Mouse (Mus musculus): ENCODE results near the gene Glud1.

Gene Glud1

DNA sequence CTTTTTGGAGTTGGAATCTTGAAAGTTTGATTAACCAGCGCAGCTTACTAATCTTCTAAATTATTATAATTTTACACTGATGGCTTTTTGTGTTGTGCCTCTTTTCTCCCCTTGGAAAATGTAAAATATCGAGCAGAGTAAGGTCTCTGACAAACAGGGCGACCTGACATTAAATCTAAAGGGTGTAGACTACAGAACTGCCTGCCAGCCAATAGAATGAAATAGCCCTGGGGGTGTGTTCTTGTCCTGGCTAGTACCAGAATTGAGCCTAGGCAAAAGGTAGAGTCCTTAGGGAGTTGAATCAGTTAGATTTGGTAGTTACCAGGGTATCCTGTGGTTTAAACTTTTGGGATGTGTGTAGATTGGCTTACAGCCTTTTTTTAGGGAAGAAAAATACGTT lies 1.2 kb downstream of the Glud1 start:
- in situ Hi-C loops (cut with MboI, MseI) = loop anchor here (10.0 kb wide), 1 partner anchor 867 kb away; the partner anchor contains the start of gene Mapk8

DNA sequence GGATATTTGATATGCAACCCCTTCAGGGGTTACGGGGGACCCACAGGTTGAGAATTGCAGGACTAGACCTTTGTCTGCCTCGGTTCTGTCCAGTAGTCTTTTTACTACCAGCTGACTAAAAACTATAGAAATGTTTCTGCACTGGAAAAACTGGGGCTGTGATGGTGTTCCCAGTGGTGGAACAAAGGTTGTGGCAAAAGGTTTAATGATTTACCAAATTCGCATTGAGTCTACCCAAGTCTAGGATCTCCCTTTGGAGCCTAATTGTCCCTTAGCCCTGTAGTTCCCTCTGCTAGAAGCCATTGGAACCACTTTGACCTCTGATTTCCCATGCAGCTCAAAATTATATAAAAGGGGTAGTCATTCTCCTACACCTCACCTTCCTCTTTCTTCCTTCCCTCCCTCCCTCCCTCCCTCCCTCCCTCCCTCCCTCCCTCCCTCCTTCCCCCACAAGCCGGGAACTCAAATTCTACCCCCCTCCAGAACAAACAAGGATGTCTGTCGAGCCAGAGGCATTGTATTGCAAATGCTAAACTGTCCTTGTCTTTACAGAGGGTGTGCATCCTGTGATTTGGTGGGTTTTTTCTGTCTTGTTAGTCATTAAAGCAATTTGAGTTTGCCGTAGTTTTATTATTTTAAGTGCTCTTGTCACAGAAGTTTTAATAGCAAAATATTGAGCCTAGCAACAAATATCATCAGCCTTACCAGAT lies 2.0 kb downstream of the Glud1 start:
- in situ Hi-C loops (cut with MboI, MseI) = loop anchor here (10.0 kb wide), 1 partner anchor 868 kb away; the partner anchor contains the start of gene Mapk8

DNA sequence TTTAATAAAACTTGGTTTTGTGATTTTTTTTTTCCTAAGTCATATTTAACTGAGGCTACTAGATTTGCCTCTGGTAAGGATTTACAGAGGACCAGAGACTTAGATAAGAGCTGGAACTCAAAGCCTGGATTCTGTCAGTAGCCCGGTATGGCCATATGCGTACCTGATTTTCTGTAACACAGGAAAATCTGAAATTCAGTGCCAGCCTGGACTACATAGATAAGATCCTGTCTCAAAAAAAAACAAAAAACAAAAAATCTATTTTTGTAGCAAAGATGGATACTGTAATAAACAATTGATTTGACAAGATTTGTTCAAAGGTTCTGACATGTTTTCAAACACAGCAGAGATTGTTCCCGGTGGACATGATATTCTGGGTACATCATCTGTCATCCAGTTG lies 3.1 kb downstream of the Glud1 start:
- in situ Hi-C loops (cut with MboI, MseI) = loop anchor here (10.0 kb wide), 1 partner anchor 869 kb away; the partner anchor contains the start of gene Mapk8

DNA sequence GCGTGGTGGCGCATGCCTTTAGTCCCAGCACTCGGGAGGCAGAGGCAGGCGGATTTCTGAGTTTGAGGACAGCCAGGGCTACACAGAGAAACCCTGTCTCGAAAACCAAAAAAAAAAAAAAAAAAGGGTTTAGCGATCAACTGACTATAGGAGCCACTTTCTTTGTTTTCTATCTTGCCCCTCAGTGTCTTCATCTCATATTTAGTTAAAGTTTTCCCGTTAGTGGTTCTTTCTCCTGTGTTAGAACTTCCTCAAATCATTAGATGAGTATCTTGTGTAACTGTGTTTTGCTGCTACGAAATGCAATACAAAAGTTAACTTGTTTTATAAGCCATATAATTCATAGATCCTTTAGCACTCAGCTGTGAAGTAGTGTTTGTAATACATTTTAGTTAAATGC lies 3.9 kb downstream of the Glud1 start:
- in situ Hi-C loops (cut with MboI, MseI) = loop anchor here (10.0 kb wide), 1 partner anchor 870 kb away; the partner anchor contains the start of gene Mapk8

DNA sequence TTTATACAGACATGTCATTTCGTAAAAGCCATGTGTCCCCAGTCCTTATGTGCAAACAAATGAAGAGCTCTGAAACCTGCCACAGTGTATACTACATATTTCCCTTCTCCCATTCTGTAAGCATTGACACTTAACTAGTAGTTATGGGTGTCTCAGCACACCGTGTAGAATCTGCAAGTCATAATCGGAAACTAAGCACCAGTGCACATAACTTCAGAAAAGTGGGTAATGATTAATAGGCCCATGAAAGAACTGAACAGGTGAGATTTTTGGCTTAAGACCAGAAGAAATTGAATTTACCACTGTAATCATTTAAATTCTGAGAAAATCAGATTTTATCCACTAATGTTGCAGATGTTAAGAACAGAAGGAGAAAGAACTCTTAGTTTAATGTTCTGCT lies 4.3 kb downstream of the Glud1 start:
- in situ Hi-C loops (cut with MboI, MseI) = loop anchor here (10.0 kb wide), 1 partner anchor 870 kb away; the partner anchor contains the start of gene Mapk8

DNA sequence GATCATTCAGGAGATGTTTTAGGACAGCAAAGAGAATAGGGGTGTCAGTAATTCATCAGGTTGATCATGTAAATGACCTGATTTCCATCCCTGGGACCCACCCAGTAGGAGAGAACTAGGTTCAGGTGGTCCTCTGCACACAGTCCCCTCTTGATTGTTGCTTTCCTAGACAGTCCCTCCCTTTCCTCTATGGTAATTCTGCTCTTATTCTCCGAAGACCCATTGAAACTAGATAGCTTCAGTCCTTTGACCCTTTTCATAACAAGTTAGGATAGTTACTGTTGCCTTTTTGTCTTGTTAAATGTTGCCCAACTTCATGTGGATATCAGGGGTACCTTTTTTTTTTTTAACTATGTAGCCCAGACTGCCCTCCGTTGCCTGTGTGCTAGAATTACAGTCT lies 5.8 kb downstream of the Glud1 start:
- in situ Hi-C loops (cut with MboI, MseI) = loop anchor here (10.0 kb wide), 1 partner anchor 872 kb away; the partner anchor contains the start of gene Mapk8

DNA sequence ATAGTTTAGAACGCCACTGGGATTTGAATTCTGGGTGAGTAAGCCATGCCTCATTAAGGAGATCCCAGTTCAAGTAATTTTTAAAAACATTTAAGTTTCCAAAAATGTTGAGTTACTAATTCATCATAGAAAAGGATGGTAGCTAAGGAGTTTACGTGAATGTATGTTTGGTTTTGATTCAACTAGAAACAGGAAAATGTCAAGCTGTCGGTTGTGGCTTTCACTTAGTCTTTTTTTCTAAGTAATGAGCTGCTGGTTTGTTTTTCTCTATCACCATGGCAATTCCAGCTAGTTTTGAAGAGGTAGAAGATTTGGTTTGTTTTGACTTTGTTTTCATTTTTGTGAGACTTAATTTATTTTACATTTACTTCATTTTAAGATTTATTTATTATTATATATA lies 6.9 kb downstream of the Glud1 start:
- in situ Hi-C loops (cut with MboI, MseI) = loop anchor here (10.0 kb wide), 1 partner anchor 873 kb away; the partner anchor contains the start of gene Mapk8

DNA sequence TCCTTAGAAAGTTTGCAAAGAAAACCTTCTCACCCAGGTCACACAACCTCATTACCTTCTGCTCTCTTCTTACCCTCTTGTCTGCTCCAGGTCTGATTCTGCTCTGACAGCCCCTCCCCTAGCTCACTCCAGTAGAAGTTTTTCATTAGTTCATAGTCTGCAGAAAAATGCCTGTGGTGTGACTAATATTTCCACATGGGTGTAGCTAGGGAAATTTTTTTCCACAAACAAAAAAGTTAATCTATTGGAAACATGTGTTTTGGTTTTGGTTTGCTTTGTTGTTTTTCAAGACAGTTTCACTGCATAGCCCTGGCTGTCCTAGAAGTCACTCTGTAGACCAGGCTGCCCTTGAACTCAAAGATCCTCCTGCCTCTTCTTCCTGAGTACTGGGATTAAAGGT lies 7.6 kb downstream of the Glud1 start:
- in situ Hi-C loops (cut with MboI, MseI) = loop anchor here (10.0 kb wide), 1 partner anchor 873 kb away; the partner anchor contains the start of gene Mapk8

DNA sequence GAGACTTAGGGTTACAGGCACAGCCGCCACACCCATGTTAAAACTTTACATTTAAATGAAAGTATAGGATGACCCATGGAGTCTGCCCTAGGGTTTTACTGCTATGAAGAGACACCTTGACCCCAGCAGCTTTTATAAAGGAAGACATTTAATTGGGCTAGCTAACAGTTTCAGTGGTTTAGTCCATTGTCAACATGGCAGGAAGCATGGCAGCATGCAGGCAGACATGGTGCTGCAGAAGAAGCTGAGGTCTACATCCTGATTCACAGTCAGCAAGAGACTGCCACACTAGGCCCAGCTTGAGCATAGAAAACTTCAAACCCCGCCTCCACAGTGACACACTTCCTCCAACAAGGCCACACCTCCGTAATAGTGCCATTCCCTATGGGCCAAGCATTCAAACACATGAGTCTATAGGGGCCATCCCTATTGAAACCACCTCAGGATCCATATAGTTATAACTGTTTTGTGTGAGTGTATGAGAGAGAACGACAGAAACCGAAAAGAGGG lies 13.1 kb downstream of the Glud1 start:
- in situ Hi-C loops (cut with MboI, MseI) = no loop called here

DNA sequence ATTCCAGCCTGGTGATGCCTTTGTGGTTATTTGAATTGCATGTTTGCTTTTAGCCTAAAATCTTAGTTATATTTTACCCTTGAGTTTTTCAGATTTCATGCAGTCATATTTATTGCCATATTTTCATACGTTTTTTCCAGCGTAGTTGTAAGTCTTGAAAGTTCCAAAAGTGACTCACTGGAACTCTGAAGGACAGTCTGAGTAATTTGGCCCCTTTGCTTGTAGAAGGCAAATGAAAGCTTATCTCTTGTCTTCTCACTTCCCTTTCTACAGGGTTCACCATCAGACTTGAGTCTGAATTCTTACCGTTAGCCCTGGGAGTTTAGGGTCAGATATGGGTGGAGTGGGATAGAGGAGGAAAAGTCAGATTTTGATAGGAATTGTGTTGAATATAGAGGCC lies 16.1 kb downstream of the Glud1 start:
- in situ Hi-C loops (cut with MboI, MseI) = no loop called here

DNA sequence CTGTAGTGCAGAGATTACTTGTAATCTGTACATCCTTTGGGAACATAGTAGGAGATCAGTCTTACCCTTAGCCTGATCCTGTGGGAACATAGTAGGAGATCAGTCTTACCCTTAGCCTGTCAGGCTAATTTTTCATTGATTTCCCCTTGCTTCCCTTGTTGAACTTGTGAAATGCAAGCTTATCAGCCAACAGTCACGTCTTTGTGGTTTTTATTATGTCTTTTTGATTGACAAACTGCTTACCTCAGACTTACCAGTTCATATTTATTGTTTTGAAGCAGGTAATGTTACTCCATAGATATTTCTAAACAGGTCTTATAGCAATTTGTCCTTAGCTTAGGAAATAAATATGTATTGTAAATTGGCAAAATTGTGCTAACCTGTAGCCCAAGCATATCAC lies 17.1 kb downstream of the Glud1 start:
- in situ Hi-C loops (cut with MboI, MseI) = no loop called here

DNA sequence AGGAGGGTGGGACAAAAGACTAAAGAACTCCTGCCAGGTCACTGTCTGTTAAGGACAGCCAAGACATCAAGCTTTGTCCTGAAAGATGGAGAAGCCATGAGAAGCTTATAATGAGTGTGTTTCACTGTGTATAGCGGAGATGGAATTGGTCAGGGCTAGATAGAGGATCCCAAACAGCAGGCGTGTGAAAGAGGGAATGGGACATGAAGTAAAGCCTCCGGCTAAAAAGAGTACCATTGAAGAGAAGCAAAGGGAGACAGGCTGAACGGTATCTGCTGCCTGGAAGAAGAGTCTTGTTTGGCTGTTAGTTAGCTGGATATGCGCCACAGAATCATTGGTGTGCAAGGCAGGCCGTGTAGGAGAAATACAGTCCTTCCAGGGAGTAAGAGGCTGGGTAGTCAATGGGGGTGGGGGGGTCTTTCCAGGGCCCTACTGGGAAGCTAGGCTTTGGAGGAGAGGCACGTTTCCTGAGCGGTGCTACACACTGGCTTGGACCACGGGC lies 20.2 kb downstream of the Glud1 start:
- in situ Hi-C loops (cut with MboI, MseI) = loop anchor here (10.0 kb wide), 1 partner anchor 1816 kb away; the partner anchor contains the start of gene Ercc6

DNA sequence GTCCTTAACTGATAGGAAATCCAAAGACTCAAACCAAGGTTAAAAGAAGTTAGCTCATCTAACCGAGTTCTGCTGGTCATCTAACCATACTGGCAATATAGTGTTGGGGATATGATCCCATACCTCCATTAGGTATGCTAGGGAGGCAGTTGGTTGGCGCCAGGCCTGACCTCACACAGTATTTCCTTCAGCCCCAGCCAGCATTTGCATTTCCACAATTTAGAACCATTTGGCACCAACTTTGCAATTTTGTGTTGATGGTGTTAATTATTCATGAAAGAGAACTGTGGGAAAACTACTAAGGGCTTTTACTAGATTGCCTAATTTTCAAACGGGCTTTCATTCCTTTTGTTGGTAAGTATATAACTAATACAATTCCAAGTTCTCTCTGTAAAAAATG lies 21.4 kb downstream of the Glud1 start:
- in situ Hi-C loops (cut with MboI, MseI) = loop anchor here (10.0 kb wide), 1 partner anchor 1817 kb away; the partner anchor contains the start of gene Ercc6

DNA sequence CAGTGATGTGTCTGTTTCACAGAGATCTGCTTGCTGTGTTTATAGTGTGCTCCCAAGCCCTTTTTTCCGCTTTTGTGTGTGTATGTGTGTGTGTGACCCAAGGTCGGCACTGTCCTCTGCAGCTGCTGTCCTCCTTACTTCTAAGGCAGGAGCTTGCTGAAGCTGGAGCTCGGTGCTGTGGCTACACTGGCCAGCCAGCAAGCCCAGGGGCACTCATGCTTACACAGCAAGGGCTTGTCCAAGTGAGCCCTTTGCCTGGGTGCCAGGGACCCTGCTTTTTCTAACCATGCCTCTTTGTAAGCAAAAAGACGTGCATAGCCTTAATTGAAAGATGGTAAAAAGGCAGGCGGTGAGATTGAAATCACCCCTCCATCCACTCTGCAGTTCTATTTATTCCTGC lies 21.9 kb downstream of the Glud1 start:
- in situ Hi-C loops (cut with MboI, MseI) = loop anchor here (10.0 kb wide), 1 partner anchor 1818 kb away; the partner anchor contains the start of gene Ercc6

DNA sequence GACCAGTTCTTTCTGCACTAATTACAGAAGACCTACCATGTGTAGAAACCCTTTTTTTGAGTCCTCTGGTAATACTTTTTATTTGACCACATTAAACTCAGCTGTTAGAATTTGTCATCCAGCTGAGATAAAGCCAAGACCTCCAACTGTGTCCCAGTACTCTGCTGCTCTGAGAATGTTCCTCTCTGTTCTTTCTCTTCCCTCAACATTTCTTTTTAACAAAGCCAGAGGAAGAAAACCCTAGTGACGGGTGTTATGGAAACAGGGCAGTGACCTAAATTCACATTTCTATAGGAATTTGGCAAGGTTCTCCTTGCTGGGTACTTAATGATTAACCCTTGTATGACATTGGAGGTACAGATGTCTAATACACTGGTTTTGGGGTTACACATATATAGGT lies 28.9 kb downstream of the Glud1 start:
- in situ Hi-C loops (cut with MboI, MseI) = loop anchor here (10.0 kb wide), 1 partner anchor 1825 kb away; the partner anchor contains the start of gene Ercc6

DNA sequence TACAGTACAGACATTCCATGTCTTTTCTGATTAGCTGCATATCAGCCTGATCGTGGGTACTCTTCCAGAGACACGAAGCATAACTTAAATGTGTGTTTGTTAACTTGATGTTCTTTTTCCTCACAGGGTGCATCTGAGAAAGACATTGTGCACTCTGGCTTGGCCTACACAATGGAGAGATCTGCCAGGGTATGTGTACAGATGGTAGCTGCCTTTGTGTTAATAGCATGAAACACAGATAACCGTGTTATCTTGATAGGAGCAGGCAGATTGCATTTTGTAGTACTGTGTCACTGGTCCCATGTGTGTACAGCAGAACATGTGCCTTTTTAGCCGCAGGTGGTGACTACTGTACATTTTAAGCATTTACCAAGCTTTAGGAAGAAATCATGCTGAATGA lies 31.5 kb downstream of the Glud1 start:
- in situ Hi-C loops (cut with MboI, MseI) = no loop called here

DNA sequence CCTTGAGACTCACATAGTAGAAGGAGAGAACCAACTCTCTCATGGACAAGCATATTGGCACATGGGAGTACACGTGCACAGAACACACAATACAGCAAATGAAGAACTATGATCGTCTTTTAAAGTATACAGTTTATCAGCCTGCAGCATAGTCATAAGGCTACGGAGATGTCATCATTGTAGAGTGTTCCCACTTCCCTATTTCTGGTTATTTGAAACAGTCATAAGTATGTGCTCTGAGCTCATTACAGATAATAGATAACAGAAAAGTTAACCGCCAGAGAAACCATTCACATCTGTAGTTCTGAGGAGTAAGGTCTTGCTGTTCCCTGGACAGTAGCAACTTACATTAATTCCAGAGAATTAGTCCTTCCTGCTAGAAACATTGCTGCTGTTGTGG lies 32.6 kb downstream of the Glud1 start:
- in situ Hi-C loops (cut with MboI, MseI) = no loop called here

DNA sequence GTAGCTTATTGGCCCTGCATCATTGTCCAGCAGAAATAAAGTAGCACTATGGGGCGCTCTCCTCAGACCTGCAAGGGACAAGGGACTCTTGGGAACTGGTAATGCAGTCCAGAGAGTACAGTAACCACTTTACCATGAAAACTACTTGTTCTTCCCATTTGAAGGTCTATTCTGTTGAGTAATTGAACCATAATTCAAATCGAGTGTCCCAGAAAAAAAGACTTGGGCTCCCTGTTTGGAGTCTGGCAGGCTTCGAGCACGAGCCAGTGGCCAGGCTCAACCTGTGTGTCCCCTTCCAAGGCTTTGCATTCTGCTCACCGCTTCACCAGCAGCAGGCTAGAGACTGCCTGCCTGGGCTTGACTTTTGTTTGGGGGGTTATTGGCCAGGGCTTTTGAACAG lies 33.8 kb downstream of the Glud1 start:
- in situ Hi-C loops (cut with MboI, MseI) = no loop called here

DNA sequence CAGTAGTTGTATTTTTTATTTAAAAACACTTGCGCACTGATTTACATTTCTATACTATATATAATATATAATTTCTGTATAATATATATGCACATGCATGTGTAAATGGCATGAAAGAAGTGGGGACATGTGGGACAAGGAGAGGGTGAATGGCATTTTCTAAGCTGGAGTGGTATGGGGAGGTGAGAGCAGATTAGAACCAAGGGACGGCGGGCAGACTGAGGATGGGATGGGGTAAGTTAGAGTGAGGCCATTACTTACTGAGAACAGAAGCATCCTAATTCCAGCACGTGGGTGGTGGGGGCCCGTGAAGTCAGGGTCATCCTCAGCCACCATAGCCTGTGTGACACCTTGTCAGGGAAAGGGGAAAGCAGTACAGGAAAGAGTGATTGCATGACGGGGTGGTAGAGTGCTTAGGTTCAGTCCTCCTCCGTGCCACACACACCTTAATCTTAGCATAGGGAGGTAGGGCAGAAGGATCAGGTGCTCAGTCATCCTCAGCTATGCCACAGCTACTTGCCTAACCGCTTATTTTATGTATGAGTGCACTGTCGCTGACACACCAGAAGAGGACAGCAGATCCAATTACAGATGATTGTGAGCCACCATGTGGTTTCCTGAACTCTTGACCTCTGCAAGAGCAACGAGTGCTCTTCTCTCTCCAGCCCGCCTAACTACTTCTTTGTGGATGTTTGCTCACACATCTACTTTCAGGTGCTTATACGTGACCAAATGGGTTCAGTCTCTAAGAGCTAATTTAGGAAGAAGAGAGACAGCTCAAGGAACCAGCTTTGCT lies 35.4 kb downstream of the Glud1 start:
- in situ Hi-C loops (cut with MboI, MseI) = no loop called here

DNA sequence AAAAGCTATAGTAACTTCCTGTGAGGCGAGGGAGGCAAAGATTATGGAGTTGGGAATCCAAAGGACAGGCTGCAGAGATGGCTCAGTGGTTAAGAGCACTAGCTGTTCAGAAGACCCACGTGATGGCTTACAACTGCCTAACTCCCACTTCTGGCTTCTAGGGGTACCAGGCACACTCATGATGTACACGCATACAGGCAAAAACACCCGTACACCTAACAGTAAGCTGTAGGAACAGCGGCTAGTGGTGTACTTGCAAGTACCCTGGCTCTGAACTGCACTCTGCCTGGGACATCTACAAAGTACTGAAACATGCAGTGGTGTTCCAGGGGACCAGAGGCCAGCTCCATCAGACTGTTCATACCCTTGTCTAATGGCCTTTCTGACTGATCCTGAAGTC lies 36.6 kb downstream of the Glud1 start:
- in situ Hi-C loops (cut with MboI, MseI) = no loop called here

DNA sequence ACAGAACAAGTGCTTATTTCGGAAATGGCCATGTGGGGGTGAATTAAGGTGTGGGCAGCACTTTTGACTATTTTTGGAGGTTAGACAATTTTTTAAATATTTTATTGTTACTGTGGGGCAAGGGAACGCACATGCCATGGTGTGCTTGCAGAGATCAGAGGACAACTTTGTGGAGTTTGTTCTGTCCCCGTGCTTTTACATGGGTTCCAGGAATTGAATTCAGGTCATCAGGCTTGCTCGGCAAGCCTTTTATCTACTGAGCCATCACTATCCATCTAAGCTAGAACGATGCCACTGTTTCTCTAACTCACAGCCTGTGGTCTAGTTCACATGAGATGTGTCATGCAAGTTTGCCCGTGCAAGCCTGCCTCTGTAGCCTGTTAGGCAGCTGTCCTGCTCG lies 37.8 kb downstream of the Glud1 start:
- in situ Hi-C loops (cut with MboI, MseI) = no loop called here

DNA sequence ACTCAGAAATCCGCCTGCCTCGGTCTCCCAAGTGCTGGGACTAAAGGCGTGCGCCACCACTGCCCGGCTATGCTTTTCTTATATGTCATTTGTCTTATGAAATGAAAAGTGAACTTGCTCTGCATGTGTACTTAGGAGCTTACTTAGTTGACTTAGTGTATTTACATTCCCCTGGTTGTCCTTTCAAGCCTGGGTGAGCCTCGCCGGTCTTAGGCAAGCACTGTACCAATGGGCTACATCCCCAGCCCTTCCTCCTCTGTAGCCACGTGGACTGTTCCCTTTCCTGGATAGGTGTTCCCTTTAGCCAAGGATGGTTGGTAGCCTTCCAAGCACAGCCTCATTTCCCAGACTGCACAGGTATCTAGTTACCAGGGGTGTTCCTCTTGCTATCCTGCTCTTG lies 38.5 kb downstream of the Glud1 start:
- in situ Hi-C loops (cut with MboI, MseI) = no loop called here
